Mouse (Mus musculus) midbrain, postnatal 0 days (tissue): ENCODE results near the gene Ift57. TPM values are rescaled to one million over a fixed set of nuclear protein-coding genes. Genes with fewer than 3 reads are reported as not detected.

ENCODE experiments used
- ATAC-seq: fragments of 200-750 bp; cut with Nextera tagmentation; 2 replicates; pipeline ENCODE4 v1.8.0; 2017; ENCODE audit warnings: moderate number of reproducible peaks, mild to moderate bottlenecking, moderate TSS enrichment, moderate library complexity; ENCODE audit not compliant: low FRiP score
- DNase-seq: peaks from one replicate; pipeline ENCODE4 v3.0.0-alpha.2; 2015; ENCODE audit warnings: low spot score
- H3K27ac ChIP-seq: fragments of 300-500 bp; sonication (generic); 2 replicates; pipeline ENCODE4 v1.5.1; 2014; ENCODE audit warnings: low read depth, mild to moderate bottlenecking, low read length, mixed read lengths
- H3K27me3 ChIP-seq: fragments of 300-500 bp; sonication (generic); 2 replicates; pipeline ENCODE4 v1.6.1; 2014; ENCODE audit warnings: low read length, control low read depth, mixed read lengths; ENCODE audit not compliant: insufficient read depth
- H3K36me3 ChIP-seq: fragments of 300-500 bp; sonication (generic); 2 replicates; pipeline ENCODE4 v1.6.1; 2014; ENCODE audit warnings: low read length, control low read depth, mixed read lengths; ENCODE audit not compliant: insufficient read depth
- H3K4me1 ChIP-seq: fragments of 300-500 bp; sonication (generic); 2 replicates; pipeline ENCODE4 v1.6.1; 2014; ENCODE audit warnings: mild to moderate bottlenecking, control low read depth, antibody characterized with exemption, low read length, mixed read lengths; ENCODE audit not compliant: insufficient read depth
- H3K4me2 ChIP-seq: fragments of 300-500 bp; sonication (generic); 2 replicates; pipeline ENCODE4 v1.6.1; 2014; ENCODE audit warnings: low read depth, mild to moderate bottlenecking, low read length, mixed read lengths; ENCODE audit not compliant: poor library complexity, severe bottlenecking
- H3K4me3 ChIP-seq: fragments of 300-500 bp; sonication (generic); 2 replicates; pipeline ENCODE4 v1.5.1; 2014; ENCODE audit warnings: low read depth, mild to moderate bottlenecking, low read length, moderate library complexity
- H3K9ac ChIP-seq: fragments of 300-500 bp; sonication (generic); replicated peaks from 2 replicates; pipeline ENCODE4 v1.6.1; 2014; ENCODE audit warnings: mild to moderate bottlenecking, low read length, moderate library complexity, mixed read lengths; ENCODE audit not compliant: poor library complexity, severe bottlenecking
- H3K9me3 ChIP-seq: fragments of 300-500 bp; sonication (generic); 2 replicates; pipeline ENCODE4 v1.6.1; 2016; ENCODE audit warnings: low read length, control low read depth
- CTCF ChIP-seq: IDR thresholded peaks from 2 replicates; pipeline ENCODE4 v1.5.1; 2016; ENCODE audit warnings: antibody characterized with exemption, mild to moderate bottlenecking
- WGBS: fragments of 180-500 bp; shearing (Covaris S2); extraction: QIAGEN DNeasy Blood & Tissue Kit; methylation state at CpG from one replicate; pipeline ENCODE4 v1.1.7; 2014; 5-methylcytosine and 5-hydroxymethylcytosine counted together
- polyA plus RNA-seq: library from polyadenylated mRNA; unstranded; fragments of >200 nt; fragmentation: Nextera tagmentation; extraction: Ambion mirVana; gene quantifications from 2 replicates; pipeline ENCODE4 v1.2.1, GENCODE M21; 2015
- total RNA-seq: library from RNA; depleted of rRNA; stranded (reverse); fragments of >200 nt; gene quantifications from 2 replicates; pipeline ENCODE4 v1.2.3, GENCODE M21; 2014; rRNA removed

Gene Ift57
- total and polyA plus RNA-seq, 2 experiments from 2014 or later = 16.1 to 44.2 TPM

- Histone ChIP-seq H3K27ac (no peak overlapping the region), H3K4me1 (no peaks in the 10 kb centered on the region), H3K9ac (no peak overlapping the region), H3K27me3 (no peaks in the 10 kb centered on the region), H3K36me3 (no peaks in the 10 kb centered on the region), H3K9me3 (no peaks in the 10 kb centered on the region), H3K4me3 (no peak overlapping the region), H3K4me2 (no peak overlapping the region)
- TF ChIP-seq CTCF = no peak
- WGBS = 78% methylated on average over 7 of the region's 7 CpGs
- DNase-seq = no peak
- no peak for ATAC-seq
These were observed 108.4 kb downstream of the Ift57 start for GRCm38 (mm10) chr16:49807419-49807841.

DNA sequence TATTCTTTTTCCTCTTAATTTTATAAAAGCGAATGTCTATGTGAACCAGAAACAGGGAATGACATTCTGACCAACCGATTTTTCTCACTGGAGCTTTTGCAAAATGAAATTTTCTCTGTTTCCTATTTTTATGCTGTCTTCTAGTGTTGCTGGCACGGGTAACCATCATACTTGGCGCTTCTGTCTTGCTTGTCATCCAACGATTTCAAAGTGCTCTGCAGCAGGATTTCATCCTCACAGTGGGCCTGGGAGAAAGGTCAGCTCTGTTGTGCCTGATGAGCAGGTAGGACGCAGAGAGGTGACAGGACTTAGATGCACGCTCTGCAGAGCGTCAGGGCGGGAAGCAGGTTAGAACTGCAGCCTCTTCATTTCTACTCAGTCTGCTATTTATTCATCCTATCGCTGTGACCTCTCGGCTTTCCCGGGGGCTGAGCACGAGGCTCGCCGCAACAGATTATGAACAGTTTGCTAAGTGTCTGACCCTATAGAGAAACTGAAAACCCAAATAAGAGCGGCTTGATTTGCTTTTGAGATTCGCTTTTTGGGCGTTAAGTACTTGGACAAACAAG lies 108.9 kb downstream of the Ift57 start:
- Histone ChIP-seq H3K4me1 (no peaks in the 10 kb centered on the region), H3K27ac (no peak overlapping the region), H3K36me3 (no peaks in the 10 kb centered on the region), H3K4me2 (no peak overlapping the region), H3K9ac (no peak overlapping the region), H3K27me3 (no peaks in the 10 kb centered on the region), H3K4me3 (no peak overlapping the region), H3K9me3 (no peaks in the 10 kb centered on the region)
- DNase-seq (no peak), ATAC-seq (no peak)
- WGBS = 86% methylated on average over 18 of the region's 18 CpGs
- no peak for TF ChIP-seq CTCF

- Histone ChIP-seq H3K36me3 (no peaks in the 10 kb centered on the region), H3K9me3 (no peaks in the 10 kb centered on the region), H3K4me2 (no peak overlapping the region), H3K27ac (no peak overlapping the region), H3K4me3 (no peak overlapping the region), H3K9ac (no peak overlapping the region), H3K27me3 (no peaks in the 10 kb centered on the region), H3K4me1 (no peaks in the 10 kb centered on the region)
- ATAC-seq = no peak
- WGBS = 82% methylated on average over 2 of the region's 2 CpGs
- no peak for DNase-seq
- no peak for TF ChIP-seq CTCF
These were observed 112.9 kb downstream of the Ift57 start for GRCm38 (mm10) chr16:49811897-49812296.

DNA sequence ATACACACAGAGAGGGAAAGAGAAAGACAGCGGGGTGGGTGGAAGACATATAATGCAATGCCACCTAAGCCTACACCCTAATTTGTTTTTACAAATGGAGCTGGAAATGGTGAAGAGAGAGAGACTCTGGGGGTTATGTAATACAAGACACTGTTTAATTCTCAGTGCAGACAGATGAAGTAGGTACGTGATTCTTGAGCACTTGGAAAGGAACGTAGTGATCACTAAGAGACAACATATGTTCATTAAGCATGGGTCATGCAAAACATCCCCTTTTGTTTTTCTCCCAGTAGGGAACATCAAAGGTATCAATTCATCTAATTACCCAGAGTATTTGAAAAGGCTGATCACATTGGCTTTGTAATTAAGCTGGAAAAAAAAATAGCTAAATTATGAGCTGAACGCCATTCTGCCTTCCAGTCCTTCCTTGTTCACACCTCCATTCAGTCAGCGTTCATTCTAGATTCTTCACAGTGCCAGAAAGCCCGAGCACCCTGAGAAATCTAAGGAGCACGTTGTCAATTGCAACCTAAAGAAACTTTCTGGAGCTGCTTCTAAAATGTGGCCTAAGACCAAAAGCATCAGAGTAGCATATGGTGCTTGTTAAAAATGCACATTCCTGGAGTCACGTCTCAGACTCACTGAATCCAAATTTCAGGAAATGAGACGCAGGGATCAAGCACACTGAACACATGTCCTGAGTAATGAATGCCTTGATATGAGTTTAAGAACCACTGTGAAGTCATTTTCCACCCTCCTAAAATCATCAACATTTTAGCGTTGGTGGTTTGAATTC lies 114.0 kb downstream of the Ift57 start:
- H3K4me3 ChIP-seq = no peak overlapping the region
- no peak overlapping the region for H3K9ac ChIP-seq
- no peak for ATAC-seq
- no peak for TF ChIP-seq CTCF
- no peak overlapping the region for H3K4me2 ChIP-seq
- no peaks in the 10 kb centered on the region for H3K9me3 ChIP-seq
- H3K4me1 ChIP-seq = no peaks in the 10 kb centered on the region
- no peaks in the 10 kb centered on the region for H3K27me3 ChIP-seq
- WGBS = 76% methylated on average over 10 of the region's 10 CpGs
- no peak overlapping the region for H3K27ac ChIP-seq
- no peak for DNase-seq
- no peaks in the 10 kb centered on the region for H3K36me3 ChIP-seq

DNA sequence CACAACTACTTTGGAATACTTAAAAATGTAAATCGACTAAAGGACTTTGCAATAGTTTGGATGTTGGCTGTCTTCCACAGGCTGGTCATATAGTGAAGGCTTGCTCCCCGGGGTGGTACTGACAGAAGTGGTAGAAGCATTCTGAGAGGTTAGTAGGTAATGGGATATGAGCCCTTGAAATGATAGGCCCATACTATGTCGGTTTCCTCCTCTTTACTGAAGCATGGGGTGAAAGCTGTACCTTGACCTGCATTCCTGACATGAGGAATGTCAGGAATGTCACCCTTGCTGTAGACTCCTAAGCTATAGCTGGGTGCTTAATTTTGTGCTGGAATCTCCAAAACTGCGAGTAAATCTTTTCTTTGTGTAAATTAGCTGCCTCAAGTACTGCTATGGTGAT lies 115.4 kb downstream of the Ift57 start:
- WGBS = 88% methylated on average over 4 of the region's 4 CpGs
- ATAC-seq (no peak), DNase-seq (no peak)
- Histone ChIP-seq H3K9me3 (no peaks in the 10 kb centered on the region), H3K36me3 (no peaks in the 10 kb centered on the region), H3K4me3 (no peak overlapping the region), H3K27me3 (no peaks in the 10 kb centered on the region), H3K9ac (no peak overlapping the region), H3K4me1 (no peaks in the 10 kb centered on the region), H3K4me2 (no peak overlapping the region), H3K27ac (no peak overlapping the region)
- no peak for TF ChIP-seq CTCF

Other genes starting within 250 kb of the Ift57 start
- gene Cd47, start 101.3 kb downstream of the Ift57 start, total RNA-seq = 30.5 and 53.5 TPM in 2 replicates
- gene Cd47, start 101.3 kb downstream of the Ift57 start, polyA plus RNA-seq = 163 and 185 TPM in 2 replicates